Mouse (Mus musculus) stomach, embryonic 16.5 days (tissue): Measurements from ENCODE around the gene Cnbp. TPM values are rescaled to one million over a fixed set of nuclear protein-coding genes. Genes with fewer than 3 reads are reported as not detected.

Experiments used
- ATAC-seq: fragments of 200-750 bp; cut with Nextera tagmentation; 2 replicates; pipeline ENCODE4 v1.8.0; 2017; ENCODE audit warnings: moderate number of reproducible peaks, moderate TSS enrichment; ENCODE audit not compliant: insufficient read depth, low FRiP score
- H3K27ac ChIP-seq: fragments of 300-500 bp; sonication (generic); 2 replicates; pipeline ENCODE4 v1.5.1; 2014; ENCODE audit warnings: low read length
- H3K27me3 ChIP-seq: fragments of 300-500 bp; sonication (generic); 2 replicates; pipeline ENCODE4 v1.6.1; 2014; ENCODE audit warnings: low read length, control low read depth, mixed read lengths; ENCODE audit not compliant: control insufficient read depth, insufficient read depth
- H3K36me3 ChIP-seq: fragments of 300-500 bp; sonication (generic); 2 replicates; pipeline ENCODE4 v1.6.1; 2014; ENCODE audit warnings: low read length; ENCODE audit not compliant: control insufficient read depth, insufficient read depth
- H3K4me1 ChIP-seq: fragments of 300-500 bp; sonication (generic); 2 replicates; pipeline ENCODE4 v1.6.1; 2014; ENCODE audit warnings: low read length, control low read depth, mixed read lengths; ENCODE audit not compliant: control insufficient read depth, insufficient read depth
- H3K4me2 ChIP-seq: fragments of 300-500 bp; sonication (generic); 2 replicates; pipeline ENCODE4 v1.6.1; 2014; ENCODE audit warnings: low read depth, low read length, mixed read lengths
- H3K4me3 ChIP-seq: fragments of 300-500 bp; sonication (generic); replicated peaks from 2 replicates; pipeline ENCODE4 v1.5.1; 2014; ENCODE audit warnings: mild to moderate bottlenecking, low read length
- H3K9ac ChIP-seq: fragments of 300-500 bp; sonication (generic); 2 replicates; pipeline ENCODE4 v1.6.1; 2014; ENCODE audit warnings: low read length
- H3K9me3 ChIP-seq: fragments of 300-500 bp; sonication (generic); replicated peaks from 2 replicates; pipeline ENCODE4 v1.6.1; 2016; ENCODE audit warnings: low read length, control low read depth; ENCODE audit not compliant: control insufficient read depth
- WGBS: fragments of 180-500 bp; shearing (Covaris S2); extraction: QIAGEN DNeasy Blood & Tissue Kit; methylation state at CpG from one replicate; pipeline ENCODE4 v1.1.7; 2014; 5-methylcytosine and 5-hydroxymethylcytosine counted together
- polyA plus RNA-seq: library from polyadenylated mRNA; unstranded; fragments of >200 nt; fragmentation: Nextera tagmentation; extraction: Ambion mirVana; gene quantifications from 2 replicates; pipeline ENCODE4 v1.2.1, GENCODE M21; 2015

The Cnbp gene
- polyA plus RNA-seq: 937 and 1,037 TPM in 2 replicates

DNA sequence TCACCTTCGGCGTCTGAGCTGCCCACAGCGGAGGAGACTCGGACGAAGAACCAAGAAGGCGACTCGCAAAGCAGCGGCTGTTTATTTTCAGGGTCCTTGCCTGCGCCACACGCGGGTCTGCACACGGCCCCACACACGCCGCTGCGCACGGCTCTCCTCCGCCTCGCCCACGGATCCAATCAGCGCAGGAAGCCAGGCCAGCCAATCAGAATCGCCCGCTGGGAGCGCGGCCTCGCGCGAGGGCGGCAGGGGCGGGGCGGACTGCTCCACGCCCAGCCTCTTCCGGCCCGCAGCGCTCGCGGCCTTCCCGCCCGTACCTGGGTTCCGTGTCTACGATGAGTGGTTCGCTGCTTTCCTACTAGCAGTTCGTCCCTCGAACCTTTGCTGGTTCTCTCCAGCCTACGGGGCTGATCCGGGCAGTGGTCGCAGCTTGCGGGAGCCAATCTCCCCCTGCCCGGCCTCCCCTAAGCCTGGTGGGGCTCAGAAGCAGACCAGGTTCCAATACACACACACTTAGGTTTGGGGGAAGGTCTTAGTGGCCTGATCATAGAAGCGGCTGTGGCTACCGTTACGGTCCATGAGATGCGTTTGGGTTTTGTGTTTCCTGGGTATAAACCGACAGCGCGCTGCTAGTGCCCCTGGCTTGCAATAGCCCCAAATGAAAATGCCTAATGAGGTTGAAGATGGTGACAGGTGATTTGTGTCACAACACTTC lies at the start of gene Cnbp:
TSS of gene Cnbp (minus strand) at position 207 of the 715 bp plus-strand sequence.
- H3K27ac ChIP-seq: peak within 1 kb of the TSS; percentile 96
- peak; percentile 99 for ATAC-seq
- H3K9me3 ChIP-seq: no peaks in the 10 kb centered on the region
- H3K4me1 ChIP-seq: peaks cover 16% of the 10 kb centered on the region
- H3K4me3 ChIP-seq: peak within 1 kb of the TSS; percentile 96
- H3K4me2 ChIP-seq: peak within 1 kb of the TSS; percentile 95
- WGBS: under 1% methylated on average over 55 of the region's 55 CpGs
- peak within 1 kb of the TSS; percentile 97 for H3K9ac ChIP-seq
- no peaks in the 10 kb centered on the region for H3K27me3 ChIP-seq
- no peaks in the 10 kb centered on the region for H3K36me3 ChIP-seq

DNA sequence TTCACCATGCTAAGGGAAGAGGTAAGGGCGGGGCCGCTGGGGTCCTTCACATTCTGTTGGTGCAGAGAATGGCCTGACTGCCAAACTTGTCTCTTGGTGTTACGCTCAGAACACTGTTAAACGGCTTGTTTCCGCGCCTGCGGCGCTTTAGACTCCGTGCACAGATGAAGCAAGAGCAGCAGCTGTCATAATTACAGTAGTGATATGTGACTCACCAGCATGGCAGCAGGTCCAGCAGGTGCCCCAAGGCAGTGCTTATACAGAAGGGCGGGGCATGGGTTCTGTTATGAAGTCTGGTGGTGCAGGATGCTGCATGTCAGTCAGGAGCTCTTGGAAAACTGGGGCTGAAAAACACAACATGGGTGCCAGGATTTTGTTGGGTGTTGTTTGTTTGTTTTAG lies 47.1 kb upstream of the Cnbp start:
- Histone ChIP-seq H3K4me3 (no peak overlapping the region), H3K4me2 (no peak overlapping the region), H3K27me3 (no peaks in the 10 kb centered on the region), H3K9ac (no peak overlapping the region), H3K27ac (no peak overlapping the region), H3K36me3 (peaks cover 37% of the 10 kb centered on the region), H3K9me3 (no peaks in the 10 kb centered on the region), H3K4me1 (no peaks in the 10 kb centered on the region)
- peak; percentile 59; the same call in 1 of the 2 replicates for ATAC-seq
- 84% methylated on average over 10 of the region's 10 CpGs for WGBS

DNA sequence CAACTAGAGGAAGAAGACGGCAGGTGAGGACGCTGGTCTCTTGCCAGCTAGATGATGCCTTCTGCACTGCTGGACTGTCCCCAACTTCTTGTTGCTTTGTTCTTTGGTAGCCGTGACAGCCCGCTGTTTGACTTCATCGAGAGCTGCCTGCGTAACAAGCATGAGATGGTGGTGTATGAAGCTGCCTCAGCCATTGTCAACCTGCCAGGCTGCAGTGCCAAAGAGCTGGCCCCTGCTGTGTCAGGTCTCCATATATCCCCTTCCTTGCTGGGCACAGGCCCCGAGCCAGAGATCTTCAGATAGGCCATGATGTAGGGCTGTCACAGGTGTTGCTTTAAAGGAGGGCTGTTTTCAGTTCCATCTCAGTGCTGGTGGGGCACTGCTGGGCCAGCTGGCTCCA lies 43.0 kb upstream of the Cnbp start:
- no peaks in the 10 kb centered on the region for H3K9me3 ChIP-seq
- H3K27me3 ChIP-seq: no peaks in the 10 kb centered on the region
- WGBS: 91% methylated on average over 7 of the region's 7 CpGs
- no peak overlapping the region for H3K4me3 ChIP-seq
- no peak overlapping the region for H3K27ac ChIP-seq
- no peak overlapping the region for H3K4me2 ChIP-seq
- H3K9ac ChIP-seq: no peak overlapping the region
- H3K4me1 ChIP-seq: peaks cover 3% of the 10 kb centered on the region
- ATAC-seq: no peak
- H3K36me3 ChIP-seq: peaks cover 33% of the 10 kb centered on the region

- Histone ChIP-seq H3K27ac (peak within 1 kb of the TSS; percentile 84), H3K9me3 (no peaks in the 10 kb centered on the region), H3K27me3 (no peaks in the 10 kb centered on the region), H3K36me3 (peaks cover 17% of the 10 kb centered on the region; the same call in 1 of the 2 replicates), H3K4me2 (peak within 1 kb of the TSS; percentile 78), H3K4me3 (peak within 1 kb of the TSS; percentile 85), H3K4me1 (peaks cover 9% of the 10 kb centered on the region), H3K9ac (peak within 1 kb of the TSS; percentile 92)
- ATAC-seq: peak; percentile 97
- WGBS: 1% methylated on average over 31 of the region's 31 CpGs
These were observed 36.8 kb upstream of the Cnbp start, which contains the start of gene Copg1 for GRCm38 (mm10) chr6:87887594-87888233. Gene Copg1, plus strand, starts transcription at chr6:87887814.

DNA sequence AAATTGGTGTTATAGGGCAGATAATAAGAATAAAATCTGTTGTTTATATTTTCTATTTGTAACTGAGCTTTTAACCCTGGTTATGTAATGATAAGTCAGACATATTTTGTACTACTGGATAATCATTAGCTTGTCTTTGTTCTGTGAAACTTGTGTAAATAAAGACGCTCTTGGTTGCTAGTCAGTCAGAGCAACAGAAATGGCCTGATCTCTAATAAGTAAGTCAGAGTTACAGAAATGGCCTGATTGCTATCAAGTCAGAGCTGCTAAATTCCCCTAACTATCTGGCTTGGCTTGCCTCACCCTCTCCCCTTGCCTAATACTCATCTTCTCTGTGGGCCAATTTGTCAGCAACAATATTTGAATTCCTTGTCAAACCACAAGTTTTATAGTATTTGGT lies 35.8 kb upstream of the Cnbp start:
- Histone ChIP-seq H3K36me3 (peaks cover 17% of the 10 kb centered on the region; the same call in 1 of the 2 replicates), H3K27ac (0 out of 2 replicates have a peak overlapping the region, but pooled peaks have one; percentile 4), H3K4me2 (no peak overlapping the region), H3K4me1 (peaks cover 9% of the 10 kb centered on the region), H3K4me3 (no peak overlapping the region), H3K9ac (no peak overlapping the region), H3K9me3 (no peaks in the 10 kb centered on the region), H3K27me3 (no peaks in the 10 kb centered on the region)
- no peak for ATAC-seq
- WGBS: 47% methylated on average over 1 of the region's 1 CpGs

GRCm38 (mm10) chr6:87882816-87883215 lies 31.9 kb upstream of the Cnbp start:
- H3K4me2 ChIP-seq: no peak overlapping the region
- H3K27me3 ChIP-seq: no peaks in the 10 kb centered on the region
- no peak for ATAC-seq
- H3K36me3 ChIP-seq: no peaks in the 10 kb centered on the region
- H3K4me3 ChIP-seq: no peak overlapping the region
- no peak overlapping the region for H3K27ac ChIP-seq
- H3K9ac ChIP-seq: no peak overlapping the region
- H3K9me3 ChIP-seq: no peaks in the 10 kb centered on the region
- WGBS: 57% methylated on average over 4 of the region's 4 CpGs
- H3K4me1 ChIP-seq: no peaks in the 10 kb centered on the region

GRCm38 (mm10) chr6:87882221-87882620 lies 31.3 kb upstream of the Cnbp start:
- H3K27ac ChIP-seq: no peak overlapping the region
- H3K27me3 ChIP-seq: no peaks in the 10 kb centered on the region
- WGBS: 71% methylated on average over 3 of the region's 3 CpGs
- H3K9me3 ChIP-seq: no peaks in the 10 kb centered on the region
- H3K4me1 ChIP-seq: no peaks in the 10 kb centered on the region
- ATAC-seq: no peak
- no peak overlapping the region for H3K4me2 ChIP-seq
- H3K9ac ChIP-seq: no peak overlapping the region
- no peak overlapping the region for H3K4me3 ChIP-seq
- H3K36me3 ChIP-seq: no peaks in the 10 kb centered on the region

DNA sequence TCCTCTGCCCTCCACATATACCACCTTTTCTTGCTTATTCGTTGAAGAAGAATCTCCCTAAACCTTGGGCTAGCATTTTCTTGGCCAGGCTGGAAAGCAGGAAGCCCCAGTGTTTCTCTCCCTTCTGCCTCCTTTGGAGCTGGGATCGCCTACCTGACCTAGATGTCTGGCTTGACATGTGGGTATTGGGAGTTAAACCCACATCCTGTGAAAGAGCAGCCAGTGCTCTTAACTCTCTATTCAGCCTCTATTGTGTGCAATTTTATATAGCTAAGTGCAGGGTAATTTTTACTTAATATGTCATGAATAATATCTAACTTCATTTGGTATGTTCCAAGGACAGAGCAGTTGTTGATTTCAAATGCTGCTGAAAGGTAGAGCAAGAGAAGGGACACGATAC lies 28.7 kb upstream of the Cnbp start:
- Histone ChIP-seq H3K4me1 (no peaks in the 10 kb centered on the region), H3K4me2 (no peak overlapping the region), H3K36me3 (no peaks in the 10 kb centered on the region), H3K27ac (no peak overlapping the region), H3K9me3 (no peaks in the 10 kb centered on the region), H3K4me3 (no peak overlapping the region), H3K27me3 (no peaks in the 10 kb centered on the region), H3K9ac (no peak overlapping the region)
- 55% methylated on average over 3 of the region's 3 CpGs for WGBS
- ATAC-seq: no peak

GRCm38 (mm10) chr6:87879010-87879409 lies 28.1 kb upstream of the Cnbp start:
- H3K36me3 ChIP-seq: no peaks in the 10 kb centered on the region
- no peak overlapping the region for H3K27ac ChIP-seq
- H3K27me3 ChIP-seq: no peaks in the 10 kb centered on the region
- H3K4me2 ChIP-seq: no peak overlapping the region
- H3K9ac ChIP-seq: no peak overlapping the region
- ATAC-seq: no peak
- H3K4me1 ChIP-seq: no peaks in the 10 kb centered on the region
- no peaks in the 10 kb centered on the region for H3K9me3 ChIP-seq
- no peak overlapping the region for H3K4me3 ChIP-seq
- 22% methylated on average over 4 of the region's 4 CpGs for WGBS
